Mouse (Mus musculus): ENCODE data around the gene Cmtr2. TPM values are rescaled to one million over a fixed set of nuclear protein-coding genes. Genes with fewer than 3 reads are reported as not detected.

The Cmtr2 gene
- 10 to 100 TPM in 1 of 4 experiments, 1 to 10 TPM in 3; 6.6 to 11.1 (median 8.0) TPM for total RNA-seq (2022)

DNA sequence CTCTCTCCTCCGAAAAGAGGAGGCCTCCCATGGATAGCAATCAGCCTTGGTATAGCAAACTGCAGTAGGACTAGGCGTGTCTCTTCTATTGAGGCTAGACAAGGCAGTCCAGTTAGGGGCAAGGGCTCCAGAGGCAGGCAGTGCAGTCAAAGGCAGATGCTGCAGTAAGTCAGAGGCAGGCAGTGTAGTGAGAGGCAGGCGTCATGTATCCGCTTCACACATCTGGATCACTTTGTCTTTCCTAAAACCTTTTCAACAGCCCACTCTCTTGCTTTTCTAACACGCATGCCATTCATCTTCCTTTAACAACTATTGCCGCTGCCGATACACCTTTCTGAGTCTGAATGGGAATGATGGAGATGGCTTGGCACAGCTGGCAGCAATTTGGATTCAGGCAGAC lies at the start of gene Cmtr2:
Gene Cmtr2, plus strand, starts transcription at position 301 of the 400 bp plus-strand sequence.
- no peak for DNase-seq

DNA sequence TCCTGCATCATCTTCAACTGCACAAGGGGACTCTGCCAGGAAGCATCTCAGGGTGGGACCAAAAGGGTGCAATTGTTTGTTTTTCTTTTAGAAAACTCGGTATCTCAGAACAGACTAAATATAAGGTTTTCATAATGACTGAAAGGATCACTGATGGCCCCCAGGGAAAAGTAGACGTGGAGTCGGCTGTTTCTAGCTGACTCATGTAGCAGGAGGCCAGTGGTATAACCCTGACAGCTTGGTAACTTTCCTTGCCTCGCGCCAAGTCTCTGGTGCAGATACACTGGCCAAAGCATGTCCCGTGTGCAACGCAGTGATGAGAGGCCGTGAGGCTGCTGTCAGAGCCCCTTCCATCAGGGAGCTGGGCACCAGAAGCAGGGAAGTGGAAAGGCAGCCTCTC lies 49.2 kb upstream of the Cmtr2 start:
- DNase-seq, result no peak

DNA sequence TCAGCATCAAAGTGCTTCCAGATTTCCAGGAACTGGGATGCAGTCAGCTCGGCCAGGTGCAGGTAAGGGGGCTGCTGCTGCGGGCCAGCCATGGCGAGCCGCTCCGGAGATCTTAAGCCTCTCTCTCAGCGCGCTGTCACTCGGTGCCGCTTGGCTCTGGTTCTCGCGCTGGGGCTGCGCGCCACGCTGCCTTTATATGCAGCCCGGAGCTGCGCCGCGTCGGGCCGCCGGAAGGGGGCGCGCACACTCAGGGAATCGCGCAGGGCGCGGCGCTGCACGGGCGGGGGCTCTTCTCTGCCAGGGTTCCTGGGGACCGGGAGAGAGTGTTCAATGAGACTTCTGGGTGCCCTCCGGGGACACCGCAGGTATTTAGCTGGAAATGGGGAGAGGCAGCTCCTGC lies 47.4 kb upstream of the Cmtr2 start, which contains the start of gene Calb2:
Gene Calb2, minus strand, starts transcription at position 165 of the 400 bp plus-strand sequence.
- DNase-seq, result no peak

DNA sequence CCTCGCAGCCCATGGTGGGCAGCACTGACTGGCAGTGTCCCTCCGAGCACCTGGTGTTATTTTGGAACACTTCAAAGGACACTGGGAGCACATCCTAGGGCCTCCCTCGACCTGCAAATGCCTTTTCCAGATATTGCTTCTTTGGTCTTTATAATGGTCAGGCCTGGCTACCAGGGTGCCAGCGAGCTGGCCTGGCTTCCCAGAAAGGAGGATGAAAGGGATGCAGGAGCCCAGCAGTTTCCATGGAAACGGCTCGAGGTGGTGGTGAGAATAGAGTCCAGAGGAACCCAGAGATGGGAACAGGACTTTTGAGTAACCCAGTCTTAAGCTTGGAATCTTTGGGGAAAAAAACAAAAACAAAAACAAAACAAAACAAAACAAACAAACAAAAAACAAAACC lies 43.3 kb upstream of the Cmtr2 start:
- no peak for DNase-seq

DNA sequence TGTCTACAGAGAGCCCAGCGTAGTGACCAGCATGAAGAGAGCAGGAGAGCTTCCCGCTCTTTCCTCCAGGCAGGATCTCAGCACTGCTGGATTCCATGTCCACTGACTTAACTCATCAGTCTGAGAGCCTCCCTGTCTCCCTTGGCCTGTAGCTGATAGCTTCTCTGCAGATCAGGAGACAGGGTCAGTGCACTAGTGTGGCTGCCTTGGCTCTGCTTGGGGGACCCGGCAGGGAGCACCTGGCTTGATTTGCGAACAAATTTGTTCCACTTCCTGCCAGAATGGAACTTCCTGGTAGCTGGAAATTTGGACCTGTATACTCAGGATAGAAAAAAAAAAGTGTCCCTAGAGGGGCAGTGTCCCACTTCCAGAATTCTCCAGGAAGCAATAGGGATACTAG lies 40.6 kb upstream of the Cmtr2 start:
- DNase-seq, result no peak

DNA sequence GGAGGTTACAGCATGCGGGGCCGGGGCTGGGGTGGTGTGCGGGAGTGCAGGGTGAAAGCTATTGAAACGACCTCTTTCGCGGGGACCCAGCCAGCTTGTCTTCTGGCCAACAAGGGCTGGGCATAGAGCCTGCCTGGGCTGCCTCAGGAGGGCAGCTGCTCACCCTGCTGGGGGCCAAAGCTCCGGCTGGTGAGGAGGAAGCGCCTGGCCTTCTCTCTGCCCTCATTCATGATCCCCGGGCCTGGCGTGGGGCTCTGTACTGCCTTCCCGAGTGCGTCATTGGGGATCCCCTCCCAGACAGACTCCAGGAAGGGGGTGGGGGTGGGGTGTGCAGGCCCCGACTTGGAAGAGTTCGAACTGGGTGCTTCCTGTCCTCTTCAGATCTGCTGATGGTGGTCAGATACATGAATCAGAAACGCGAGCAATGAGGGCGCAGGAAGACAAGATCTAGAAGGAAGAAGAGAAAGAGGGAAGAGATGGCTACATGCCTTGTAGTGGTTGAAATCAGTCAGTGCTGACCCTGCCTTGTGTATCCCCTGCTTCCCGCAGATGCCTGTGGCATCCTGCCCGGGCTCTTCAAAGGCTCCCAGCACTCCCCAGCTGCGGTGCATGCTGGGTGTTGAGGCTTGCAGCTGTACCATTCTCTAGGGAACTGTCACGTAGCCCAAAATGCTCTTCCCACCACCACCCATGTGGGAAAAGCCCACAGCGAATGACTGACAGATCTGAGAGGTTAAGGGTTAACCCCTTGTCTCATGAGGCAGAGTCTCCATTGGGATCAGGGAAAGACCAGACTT lies 37.9 kb upstream of the Cmtr2 start:
- DNase-seq, result no peak

DNA sequence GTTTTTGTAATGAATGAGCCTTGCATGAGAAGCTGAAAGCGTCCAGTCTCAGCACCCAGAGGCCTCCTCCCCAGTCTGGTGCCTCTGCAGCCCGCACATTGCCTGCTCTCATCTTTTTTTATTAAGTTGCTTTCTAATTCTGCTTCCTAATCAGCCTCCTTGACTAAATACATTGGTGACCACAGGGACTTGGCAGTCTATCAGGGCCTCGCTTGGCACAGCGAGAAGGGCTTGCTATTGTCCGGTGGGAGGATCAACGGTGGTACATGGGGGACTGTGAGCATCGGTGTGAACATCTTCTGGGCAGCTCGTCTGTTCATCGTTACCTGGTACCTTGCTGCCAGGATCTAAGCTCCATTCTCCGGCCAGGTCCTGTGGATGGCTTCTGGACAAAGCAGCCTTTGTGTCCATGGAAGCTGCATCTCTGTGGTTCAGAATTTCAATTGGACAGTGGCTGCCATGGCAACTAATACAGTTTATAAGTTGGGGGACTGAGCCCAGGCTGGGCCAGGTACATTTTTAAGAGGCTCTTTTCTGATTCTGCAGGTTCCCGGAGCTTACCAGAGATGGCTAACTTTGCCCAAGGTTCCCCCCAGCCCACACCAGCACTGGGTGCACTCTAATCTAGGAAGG lies 32.6 kb upstream of the Cmtr2 start:
- DNase-seq, result no peak

DNA sequence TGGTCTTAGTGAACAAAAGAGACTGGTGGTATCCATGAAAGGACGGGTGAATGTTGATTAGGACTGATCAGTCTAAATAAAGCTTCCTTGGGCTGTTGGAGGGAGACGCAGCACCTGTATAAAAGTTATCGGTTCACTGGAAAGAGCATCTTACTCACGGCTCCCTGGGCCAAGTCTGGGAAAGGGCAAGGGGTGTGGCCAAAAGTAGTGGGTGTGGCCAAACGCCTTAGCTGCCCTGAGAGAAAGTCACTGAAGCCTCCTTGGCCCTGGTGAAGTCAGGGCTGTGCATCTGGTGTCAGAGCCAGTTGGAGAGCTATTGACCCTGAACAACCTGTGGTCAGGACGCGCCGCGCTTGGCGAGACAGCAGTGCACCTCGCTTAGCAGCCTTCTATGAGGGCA lies 31.7 kb upstream of the Cmtr2 start:
- DNase-seq, result no peak

DNA sequence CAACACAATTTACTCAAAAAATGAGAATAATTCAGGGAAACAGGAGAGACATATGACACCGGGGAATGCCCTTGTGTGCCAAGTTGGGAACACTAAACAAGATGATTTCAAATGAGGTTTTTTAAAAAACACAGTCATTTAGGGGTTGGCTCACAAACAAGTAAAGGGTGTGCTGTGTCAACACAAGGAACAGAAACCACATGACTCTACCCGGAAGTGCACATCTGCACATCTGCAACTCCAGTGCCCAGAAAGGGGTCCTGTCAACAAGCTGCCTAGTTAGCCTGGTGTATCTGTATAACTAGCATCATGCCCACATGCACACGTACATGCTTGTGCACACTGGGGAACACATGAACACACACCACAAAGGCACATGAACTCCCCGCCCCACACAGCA lies 29.9 kb upstream of the Cmtr2 start:
- DNase-seq, result no peak

DNA sequence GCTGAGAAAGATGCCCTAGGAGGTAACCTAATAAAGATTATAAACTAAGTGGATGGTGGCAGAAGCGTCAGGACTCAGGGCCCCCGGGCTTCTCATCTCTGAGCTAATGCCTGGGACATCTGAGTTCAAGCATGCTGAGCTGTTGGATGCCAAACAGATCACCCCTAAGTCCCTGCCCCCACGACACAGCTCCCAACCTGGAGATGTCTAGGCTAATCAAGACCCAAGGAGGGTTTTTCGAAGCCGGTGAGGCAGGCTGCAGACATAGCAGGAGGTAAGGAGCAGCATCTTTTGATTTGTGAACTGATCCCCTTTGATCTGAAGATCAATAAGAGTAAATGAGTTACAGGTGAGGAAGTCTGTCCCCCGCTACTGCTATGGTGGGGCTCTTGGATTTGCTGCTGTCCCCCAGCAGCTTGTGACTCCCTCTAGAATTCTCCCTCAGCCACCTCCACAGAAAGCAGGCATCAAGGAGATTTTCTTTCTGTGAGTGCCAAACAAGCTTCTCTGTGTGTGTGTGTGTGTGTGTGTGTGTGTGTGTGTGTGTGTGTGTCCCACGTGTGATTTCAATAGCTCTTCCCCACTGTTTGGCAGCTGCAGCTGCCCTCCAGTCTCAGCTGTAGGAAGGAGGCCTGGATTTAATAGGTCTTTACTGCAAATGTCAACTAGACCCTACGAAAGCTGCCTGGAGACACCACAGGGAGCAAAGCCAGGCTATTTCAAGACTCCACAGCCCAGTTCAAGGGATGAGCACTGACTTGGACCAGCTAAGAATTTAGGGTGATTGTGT lies 26.3 kb upstream of the Cmtr2 start:
- DNase-seq, result no peak

DNA sequence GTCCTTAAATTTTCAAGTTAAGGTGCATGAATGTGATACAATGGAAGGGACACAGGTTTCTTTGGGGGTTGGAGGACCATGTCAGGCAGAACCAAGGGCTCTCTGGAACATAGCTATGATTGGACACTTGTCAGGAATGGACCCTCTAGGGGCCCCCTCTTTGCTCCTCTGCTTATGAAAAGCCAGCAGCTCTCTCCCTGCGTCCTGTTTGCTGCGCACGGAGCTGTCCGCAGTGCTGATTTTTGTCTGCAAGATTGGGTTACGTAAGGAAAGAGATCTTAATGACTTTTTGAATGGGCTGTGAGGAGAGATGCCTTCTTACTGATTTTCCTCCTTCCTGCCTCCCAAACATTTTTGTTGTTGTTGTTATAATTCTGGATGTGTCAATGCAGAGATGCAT lies 18.8 kb upstream of the Cmtr2 start:
- DNase-seq, result no peak

DNA sequence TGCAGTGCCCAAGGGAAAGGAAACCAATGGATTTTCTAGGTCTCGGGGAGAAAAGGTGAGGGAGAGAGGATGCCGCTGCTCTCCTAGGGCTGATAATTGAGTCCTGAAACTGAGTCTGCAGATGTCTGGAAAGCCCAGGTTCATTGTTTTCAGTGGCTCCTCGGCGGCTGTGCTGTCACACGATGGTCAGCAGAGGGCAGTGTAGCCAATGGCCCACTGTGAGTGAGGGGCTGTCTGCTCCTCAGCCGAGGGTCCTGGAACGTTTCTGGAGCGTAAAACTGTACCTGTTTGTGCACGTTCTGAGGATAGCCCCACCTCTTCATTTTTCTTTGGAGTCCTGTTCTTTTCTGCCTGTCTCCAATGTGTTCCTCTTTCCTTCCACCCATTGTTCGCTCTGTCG lies 13.7 kb upstream of the Cmtr2 start:
- DNase-seq, result no peak

DNA sequence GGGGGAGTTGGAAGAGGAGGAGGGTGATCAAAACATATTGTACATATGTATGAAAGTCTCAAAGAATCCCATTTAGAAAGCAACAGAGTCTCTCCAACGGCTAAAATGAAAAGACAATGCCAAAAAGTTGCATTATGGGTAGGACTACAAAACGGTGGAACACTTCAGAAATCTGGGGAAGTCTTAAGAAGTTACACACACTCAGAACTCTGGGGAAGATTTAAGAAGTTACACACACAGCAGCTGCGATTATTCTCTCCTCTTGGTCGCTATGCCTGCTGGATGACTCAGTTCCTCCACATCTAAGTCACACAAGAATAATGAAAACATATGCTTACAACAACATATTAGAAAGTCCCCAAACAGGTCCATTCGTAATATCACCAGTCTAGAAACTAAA lies 788 bp downstream of the Cmtr2 start:
- no peak for DNase-seq

DNA sequence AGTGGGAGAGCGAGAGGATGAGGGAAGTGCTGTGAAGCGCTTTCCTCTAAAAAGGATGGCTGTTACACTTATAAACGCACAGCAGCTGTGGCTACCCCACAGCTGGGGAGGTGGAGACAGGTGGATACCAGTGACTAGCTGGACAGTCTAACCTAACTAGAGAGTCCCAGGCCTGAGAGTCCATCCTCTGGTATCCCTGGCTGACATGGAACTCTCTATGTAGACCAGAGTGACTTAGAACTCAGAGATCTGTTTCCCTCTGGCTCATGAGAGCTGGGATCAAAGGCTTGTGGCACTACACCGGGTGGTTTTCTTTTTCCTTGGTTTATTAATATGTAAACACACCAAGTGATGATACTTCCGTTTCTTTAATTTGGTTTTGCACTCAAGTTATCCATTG lies 1.7 kb downstream of the Cmtr2 start:
- no peak for DNase-seq

DNA sequence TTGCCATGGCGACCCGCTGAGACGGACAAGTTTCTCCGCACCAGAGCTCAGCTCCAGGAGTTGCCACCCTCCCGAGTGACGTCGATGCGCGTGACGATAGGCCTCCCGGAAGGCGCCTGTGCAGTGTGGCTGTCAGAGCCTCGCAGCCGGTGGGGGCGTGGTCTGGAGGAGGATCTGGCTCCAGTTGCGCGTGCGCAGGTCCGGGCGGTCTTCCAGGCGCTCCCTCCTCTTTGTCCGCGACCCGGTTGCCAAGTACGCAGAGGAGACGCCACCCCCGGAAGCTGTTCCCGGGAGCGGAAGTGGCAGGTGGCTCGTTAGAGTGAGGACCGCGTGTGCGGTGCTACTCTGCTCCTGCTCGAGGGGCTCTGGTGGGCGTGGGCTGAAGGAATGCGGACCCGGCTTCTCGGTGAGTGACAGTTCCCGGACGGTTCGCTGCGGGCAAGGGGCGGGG lies 2.2 kb downstream of the Cmtr2 start:
- peak; percentile 99 for DNase-seq

DNA sequence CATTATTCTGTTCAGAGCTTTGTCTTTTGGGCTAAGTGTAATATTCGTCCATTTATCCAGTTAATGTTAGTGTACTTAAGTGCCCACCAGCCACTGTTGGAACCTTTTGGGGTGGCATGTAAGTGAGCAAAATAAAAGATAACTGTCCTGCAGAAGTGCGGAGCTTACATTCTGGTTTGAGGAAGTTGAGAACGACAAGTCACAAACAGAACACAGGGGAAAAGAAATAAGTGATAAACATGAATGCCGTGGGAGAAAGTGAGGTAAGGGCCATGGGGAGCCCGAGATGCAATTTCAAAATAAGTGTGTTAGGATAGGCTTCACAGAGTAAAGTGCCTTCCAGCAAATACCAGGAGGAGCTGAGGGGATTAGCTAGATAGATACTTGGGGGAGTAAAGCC lies 3.0 kb downstream of the Cmtr2 start:
- DNase-seq, result no peak

DNA sequence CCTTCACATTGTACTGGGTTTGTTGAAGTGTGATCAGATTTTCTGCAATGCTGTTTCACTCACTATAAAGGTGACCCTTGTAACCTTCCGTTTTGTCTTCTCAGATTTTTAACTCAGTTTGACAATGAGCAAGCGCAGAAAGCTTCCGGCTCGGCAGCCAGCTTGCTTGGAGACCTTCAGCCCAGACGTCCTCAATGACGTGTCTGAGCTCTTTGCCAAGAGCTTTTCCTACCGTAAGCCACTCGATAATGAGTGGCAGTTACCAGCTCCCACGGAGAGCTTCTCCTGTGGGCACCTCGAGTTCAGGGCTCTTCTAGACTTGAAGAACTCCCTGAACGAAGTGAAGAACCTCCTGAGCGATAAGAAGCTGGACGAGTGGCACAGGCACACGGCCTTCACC lies 5.5 kb downstream of the Cmtr2 start:
- DNase-seq, result peak; percentile 15

DNA sequence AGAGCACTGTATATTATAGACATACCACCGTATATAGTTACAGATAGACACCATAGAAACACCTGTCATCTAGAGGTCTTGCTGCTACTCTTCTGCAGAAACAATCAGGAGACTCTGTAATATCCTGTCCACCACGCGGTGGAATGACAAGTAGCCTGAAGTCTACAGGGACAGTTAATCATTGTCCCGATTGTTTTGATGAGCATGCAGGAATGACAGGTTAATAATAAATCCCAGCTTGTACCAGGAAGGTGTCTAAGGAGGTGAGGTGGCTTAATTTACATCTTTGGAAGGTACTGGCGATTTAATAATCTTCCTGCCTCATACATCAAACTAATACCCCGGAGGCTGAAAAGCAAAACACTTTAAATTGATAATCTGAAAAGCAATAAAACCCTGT lies 15.3 kb downstream of the Cmtr2 start:
- DNase-seq, result no peak

DNA sequence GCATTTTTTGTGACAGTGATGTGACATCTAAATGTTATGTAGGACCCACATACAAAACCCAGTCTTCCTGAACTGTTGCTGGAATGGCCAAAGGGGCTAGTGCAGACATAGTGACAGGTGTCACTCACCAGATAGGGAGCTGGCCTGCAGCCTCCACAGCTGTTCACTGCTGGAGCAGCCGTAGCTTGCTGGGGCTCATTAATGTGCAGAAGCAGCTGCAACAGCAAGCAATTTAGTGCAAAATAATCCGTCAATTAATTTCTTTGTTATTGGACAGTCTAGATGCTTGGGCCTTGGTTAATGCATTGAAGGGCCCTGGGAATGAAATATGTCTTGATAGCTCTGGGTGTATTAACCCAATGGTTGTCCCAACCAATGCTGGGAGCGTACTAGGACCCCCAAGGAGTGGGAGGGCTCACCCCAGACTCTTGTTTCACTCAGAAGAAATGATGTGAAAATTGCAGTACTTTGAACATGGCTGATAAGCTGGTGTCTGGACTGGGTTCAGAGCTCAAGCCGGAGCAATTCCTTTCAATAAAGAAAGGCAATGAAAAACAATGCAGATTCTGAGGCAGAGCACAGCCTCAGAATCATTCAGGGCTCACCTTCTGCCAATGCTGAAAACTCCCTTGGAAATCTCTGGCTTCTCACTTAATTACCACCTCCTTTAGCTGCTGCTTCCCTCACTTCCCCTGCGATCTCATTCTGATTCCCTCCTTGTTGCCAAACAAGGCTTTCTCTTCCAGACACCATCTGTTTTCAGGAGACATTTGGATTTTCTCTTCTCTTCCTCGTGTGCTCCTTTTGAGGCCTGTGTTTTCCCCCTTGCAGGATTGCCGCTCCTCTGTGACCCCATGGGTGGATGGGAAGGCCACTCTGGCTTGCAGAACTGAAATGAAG lies 27.1 kb downstream of the Cmtr2 start:
- DNase-seq, result no peak

DNA sequence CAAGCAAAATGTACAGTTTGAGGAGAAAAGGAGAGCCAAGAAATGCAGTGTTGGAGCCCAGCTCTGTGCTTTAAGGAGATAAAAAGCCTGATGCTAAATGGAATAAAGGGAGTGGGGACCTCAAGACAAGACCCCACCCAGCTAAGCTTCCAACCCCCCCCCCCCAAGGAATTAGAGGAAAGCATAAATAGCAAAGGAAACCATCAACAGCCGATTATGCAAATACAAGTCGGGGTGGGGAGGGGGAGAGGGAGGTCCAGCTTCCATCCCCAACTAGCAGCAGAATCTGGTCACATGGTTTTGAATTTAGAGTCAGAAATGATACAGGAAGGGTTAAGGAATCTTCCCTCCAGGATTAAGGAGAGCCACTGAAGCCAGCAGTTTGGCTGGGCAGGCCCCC lies 29.1 kb downstream of the Cmtr2 start:
- no peak for DNase-seq

DNA sequence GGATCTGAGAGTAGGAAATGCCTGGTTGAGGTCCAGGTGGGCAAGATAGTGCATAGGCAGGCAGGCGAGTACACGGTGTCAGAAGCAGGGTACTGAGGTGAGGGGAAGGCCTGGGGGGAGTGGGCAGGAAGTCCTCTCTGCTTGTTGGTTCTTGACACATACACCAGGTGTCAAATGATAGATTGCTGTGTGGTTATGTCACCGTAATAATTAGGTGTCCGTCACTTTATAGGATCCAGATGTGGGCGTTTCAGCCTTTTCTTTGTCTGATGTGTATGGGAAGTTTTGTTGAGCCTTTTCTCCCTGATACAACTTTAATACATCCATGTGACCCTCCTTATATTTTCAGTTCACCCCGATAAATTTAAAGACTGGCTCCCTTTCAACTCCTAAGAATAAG lies 31.8 kb downstream of the Cmtr2 start:
- DNase-seq, result no peak

DNA sequence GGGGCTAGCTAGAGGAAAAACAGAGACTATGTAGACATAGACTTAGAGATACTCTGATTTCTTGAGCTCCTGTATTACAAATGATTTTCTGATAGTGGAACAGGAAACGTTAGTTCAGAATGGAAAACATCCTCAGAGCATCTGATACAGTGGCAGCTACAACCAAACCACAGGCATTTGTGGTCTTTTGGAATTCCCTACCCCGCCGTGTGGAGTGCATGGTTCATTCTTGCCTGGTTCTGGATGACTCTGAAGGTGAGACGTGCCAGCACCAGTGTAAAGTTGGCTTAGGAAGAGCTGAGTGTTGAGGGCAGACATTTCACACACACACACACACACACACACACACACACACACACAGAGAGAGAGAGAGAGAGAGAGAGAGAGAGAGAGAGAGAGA lies 38.5 kb downstream of the Cmtr2 start:
- no peak for DNase-seq

Data from adrenal gland, adult 8-10 months (tissue).